Mouse (Mus musculus) cerebellum, adult 2 months (tissue): ENCODE measurements around the gene Daam1.

Experiments used
- CTCF ChIP-seq: fragments of 200-500 bp; IDR thresholded peaks from 2 replicates; pipeline ENCODE4 v1.5.1; 2011; ENCODE audit warnings: low read depth, mild to moderate bottlenecking, control low read depth, low read length, moderate library complexity, borderline replicate concordance; ENCODE audit not compliant: insufficient read depth
- POLR2A ChIP-seq: fragments of 200-500 bp; IDR thresholded peaks from 2 replicates; pipeline ENCODE4 v1.6.1; 2011; ENCODE audit warnings: low read length, control low read depth, borderline replicate concordance; ENCODE audit not compliant: insufficient read depth

- TF ChIP-seq CTCF (no peak), POLR2A (no peak)
Measured at GRCm38 (mm10) chr12:71905640-71906320, 74.9 kb downstream of the Daam1 start.
